Mouse (Mus musculus) CD4-positive, CD25-positive, alpha-beta regulatory T cell, adult 2 months (primary cell): ENCODE measurements around the gene Zfp13.
"Not testable (repeated sequence)": the region's sequence is repeated elsewhere in the genome, so short reads cannot be mapped to it uniquely, and the experiment has no call there.

Experiments used
- DNase-seq: peaks from one replicate; pipeline ENCODE4 v3.0.0-alpha.2; 2012; ENCODE audit warnings: low read depth, low spot score

Zfp13 gene

GRCm38 (mm10) chr17:23550856-23551255 is 48.4 kb downstream of the Zfp13 start:
- DNase-seq, result peak; percentile 71

- DNase-seq, result peak; percentile 94
These were observed 49.0 kb downstream of the Zfp13 start for GRCm38 (mm10) chr17:23550188-23550791.

- DNase-seq, result no peak
These were observed 49.8 kb downstream of the Zfp13 start for GRCm38 (mm10) chr17:23549441-23549840.

- peak; percentile 87 for DNase-seq
These were observed 50.7 kb downstream of the Zfp13 start for GRCm38 (mm10) chr17:23548615-23549014.

GRCm38 (mm10) chr17:23547681-23548443 is 51.4 kb downstream of the Zfp13 start:
- DNase-seq, result peak; percentile 20

GRCm38 (mm10) chr17:23546702-23547505 is 52.4 kb downstream of the Zfp13 start:
- DNase-seq, result peak; percentile 89

- peak; percentile 90 for DNase-seq
These were observed 53.0 kb downstream of the Zfp13 start for GRCm38 (mm10) chr17:23546333-23546701.

- no peak for DNase-seq
These were observed 53.4 kb downstream of the Zfp13 start for GRCm38 (mm10) chr17:23545841-23546240.

- peak; percentile 8 for DNase-seq
These were observed 54.5 kb downstream of the Zfp13 start for GRCm38 (mm10) chr17:23544766-23545165.

- DNase-seq, result peak; percentile 2
These were observed 55.3 kb downstream of the Zfp13 start for GRCm38 (mm10) chr17:23543983-23544382.

GRCm38 (mm10) chr17:23543325-23543724 is 56.0 kb downstream of the Zfp13 start:
- DNase-seq, result peak; percentile 2

- DNase-seq, result peak; percentile 3
These were observed 56.5 kb downstream of the Zfp13 start for GRCm38 (mm10) chr17:23542835-23543234.

- peak; percentile 1 for DNase-seq
These were observed 57.1 kb downstream of the Zfp13 start for GRCm38 (mm10) chr17:23542004-23542720.

GRCm38 (mm10) chr17:23540605-23541475 is 58.4 kb downstream of the Zfp13 start:
- peak; percentile 1 for DNase-seq

- DNase-seq, result no peak
These were observed 59.2 kb downstream of the Zfp13 start for GRCm38 (mm10) chr17:23540106-23540505.

GRCm38 (mm10) chr17:23539608-23540007 is 59.7 kb downstream of the Zfp13 start:
- DNase-seq, result no peak

GRCm38 (mm10) chr17:23538299-23539015 is 60.8 kb downstream of the Zfp13 start:
- no peak for DNase-seq

- no peak for DNase-seq
These were observed 61.6 kb downstream of the Zfp13 start for GRCm38 (mm10) chr17:23537554-23538255.

GRCm38 (mm10) chr17:23535046-23535788 is 64.1 kb downstream of the Zfp13 start:
- DNase-seq, result not testable (repeated sequence)
